Mouse (Mus musculus) heart, postnatal 0 days (tissue): Measurements from ENCODE around the gene Gnas. TPM values are rescaled to one million over a fixed set of nuclear protein-coding genes. Genes with fewer than 3 reads are reported as not detected.

ENCODE experiments used
- ATAC-seq: fragments of 200-750 bp; cut with Nextera tagmentation; 2 replicates; pipeline ENCODE4 v1.8.0; 2017; ENCODE audit warnings: low read depth, moderate number of reproducible peaks, moderate library complexity; ENCODE audit not compliant: insufficient read depth
- DNase-seq: peaks from one replicate; pipeline ENCODE4 v3.0.0-alpha.2; 2016; ENCODE audit warnings: low spot score
- H3K27ac ChIP-seq: fragments of 300-500 bp; sonication (generic); 2 replicates; pipeline ENCODE4 v1.5.1; 2014; ENCODE audit warnings: low read depth, mild to moderate bottlenecking
- H3K27me3 ChIP-seq: fragments of 300-500 bp; sonication (generic); 2 replicates; pipeline ENCODE4 v1.6.1; 2014; ENCODE audit warnings: low read length, mixed read lengths; ENCODE audit not compliant: control insufficient read depth, insufficient read depth
- H3K36me3 ChIP-seq: fragments of 300-500 bp; sonication (generic); replicated peaks from 2 replicates; pipeline ENCODE4 v1.6.1; 2014; ENCODE audit warnings: low read length, mixed read lengths; ENCODE audit not compliant: control insufficient read depth, insufficient read depth
- H3K4me1 ChIP-seq: fragments of 300-500 bp; sonication (generic); 2 replicates; pipeline ENCODE4 v1.6.1; 2014; ENCODE audit warnings: antibody characterized with exemption; ENCODE audit not compliant: control insufficient read depth, insufficient read depth
- H3K4me2 ChIP-seq: fragments of 300-500 bp; sonication (generic); 2 replicates; pipeline ENCODE4 v1.6.1; 2014; ENCODE audit warnings: low read depth, mild to moderate bottlenecking, low read length, moderate library complexity
- H3K4me3 ChIP-seq: fragments of 300-500 bp; sonication (generic); 2 replicates; pipeline ENCODE4 v1.5.1; 2014; ENCODE audit warnings: low read depth, low read length
- H3K9ac ChIP-seq: fragments of 300-500 bp; sonication (generic); replicated peaks from 2 replicates; pipeline ENCODE4 v1.6.1; 2014; ENCODE audit warnings: low read depth, low read length, mixed read lengths
- H3K9me3 ChIP-seq: fragments of 300-500 bp; sonication (generic); replicated peaks from 2 replicates; pipeline ENCODE4 v1.6.1; 2016; ENCODE audit warnings: low read length; ENCODE audit not compliant: control insufficient read depth
- CTCF ChIP-seq: IDR thresholded peaks from 2 replicates; pipeline ENCODE4 v1.5.1; 2016; ENCODE audit warnings: antibody characterized with exemption, control low read depth, low read depth
- EP300 ChIP-seq: IDR thresholded peaks from 2 replicates; pipeline ENCODE4 v1.6.1; 2016; ENCODE audit warnings: antibody characterized with exemption, low read depth
- WGBS: fragments of 180-500 bp; shearing (Covaris S2); extraction: QIAGEN DNeasy Blood & Tissue Kit; methylation state at CpG from one replicate; pipeline ENCODE4 v1.1.7; 2014; 5-methylcytosine and 5-hydroxymethylcytosine counted together
- polyA plus RNA-seq: library from polyadenylated mRNA; unstranded; fragments of >200 nt; fragmentation: Nextera tagmentation; extraction: Ambion mirVana; gene quantifications from 2 replicates; pipeline ENCODE4 v1.2.1, GENCODE M21; 2015
- total RNA-seq: library from RNA; depleted of rRNA; stranded (reverse); fragments of >200 nt; gene quantifications from 2 replicates; pipeline ENCODE4 v1.2.3, GENCODE M21; 2014; ENCODE audit warnings: low replicate concordance

The Gnas gene
- total and polyA plus RNA-seq, 2 experiments from 2014 or later = 1,131 to 1,263 TPM

- no peak overlapping the region; the same call in 1 of the 2 replicates for H3K27ac ChIP-seq
- no peaks in the 10 kb centered on the region for H3K9me3 ChIP-seq
- H3K27me3 ChIP-seq = no peaks in the 10 kb centered on the region
- TF ChIP-seq CTCF (no peak), EP300 (no peak)
- H3K9ac ChIP-seq = no peak overlapping the region
- DNase-seq = no peak
- H3K4me1 ChIP-seq = peaks cover 65% of the 10 kb centered on the region
- H3K36me3 ChIP-seq = peaks cover 28% of the 10 kb centered on the region
- no peak for ATAC-seq
- 91% methylated on average over 3 of the region's 3 CpGs for WGBS
- no peak overlapping the region for H3K4me3 ChIP-seq
- no peak overlapping the region for H3K4me2 ChIP-seq
Observed at GRCm38 (mm10) chr2:174340229-174340892, 56.2 kb downstream of the Gnas start.

GRCm38 (mm10) chr2:174340893-174341580, 56.9 kb downstream of the Gnas start:
- peaks cover 35% of the 10 kb centered on the region for H3K36me3 ChIP-seq
- no peak for DNase-seq
- TF ChIP-seq EP300 (no peak), CTCF (no peak)
- ATAC-seq = no peak
- H3K4me2 ChIP-seq = no peak overlapping the region
- no peak overlapping the region for H3K4me3 ChIP-seq
- H3K27ac ChIP-seq = no peak overlapping the region; the same call in 1 of the 2 replicates
- peaks cover 62% of the 10 kb centered on the region for H3K4me1 ChIP-seq
- H3K27me3 ChIP-seq = no peaks in the 10 kb centered on the region
- 66% methylated on average over 4 of the region's 4 CpGs for WGBS
- H3K9ac ChIP-seq = no peak overlapping the region
- H3K9me3 ChIP-seq = no peaks in the 10 kb centered on the region

- Histone ChIP-seq H3K27me3 (no peaks in the 10 kb centered on the region), H3K36me3 (peaks cover 41% of the 10 kb centered on the region), H3K9ac (no peak overlapping the region), H3K4me1 (peaks cover 55% of the 10 kb centered on the region), H3K4me3 (no peak overlapping the region), H3K9me3 (no peaks in the 10 kb centered on the region), H3K4me2 (peak overlapping the region; percentile 38; the same call in 1 of the 2 replicates), H3K27ac (peak overlapping the region; percentile 84)
- no peak for ATAC-seq
- no peak for DNase-seq
- 25% methylated on average over 8 of the region's 8 CpGs for WGBS
- no peak for TF ChIP-seq EP300
- no peak for TF ChIP-seq CTCF
Observed at GRCm38 (mm10) chr2:174342793-174343400, 58.8 kb downstream of the Gnas start.

- Histone ChIP-seq H3K36me3 (peaks cover 41% of the 10 kb centered on the region), H3K4me1 (peaks cover 50% of the 10 kb centered on the region), H3K9me3 (no peaks in the 10 kb centered on the region), H3K9ac (peak overlapping the region; percentile 14; the same call in 1 of the 2 replicates), H3K4me3 (peak overlapping the region; percentile 4; the same call in 1 of the 2 replicates), H3K27me3 (no peaks in the 10 kb centered on the region), H3K27ac (peak overlapping the region; percentile 84), H3K4me2 (peak overlapping the region; percentile 38)
- no peak for DNase-seq
- WGBS = 2% methylated on average over 1 of the region's 1 CpGs
- no peak for TF ChIP-seq EP300
- no peak for ATAC-seq
Observed at GRCm38 (mm10) chr2:174343566-174343965, 59.4 kb downstream of the Gnas start.

- H3K4me1 ChIP-seq = peaks cover 46% of the 10 kb centered on the region
- H3K4me3 ChIP-seq = peak overlapping the region; percentile 4; the same call in 1 of the 2 replicates
- H3K27me3 ChIP-seq = no peaks in the 10 kb centered on the region
- 4% methylated on average over 3 of the region's 3 CpGs for WGBS
- H3K9me3 ChIP-seq = no peaks in the 10 kb centered on the region
- H3K36me3 ChIP-seq = peaks cover 41% of the 10 kb centered on the region
- peak overlapping the region; percentile 84 for H3K27ac ChIP-seq
- DNase-seq (peak; percentile 96), ATAC-seq (peak; percentile 90)
- peak overlapping the region; percentile 38 for H3K4me2 ChIP-seq
- TF ChIP-seq EP300 = peak; percentile 81
- TF ChIP-seq CTCF = no peak
- peak overlapping the region; percentile 14; the same call in 1 of the 2 replicates for H3K9ac ChIP-seq
Observed at GRCm38 (mm10) chr2:174344003-174344655, 60.0 kb downstream of the Gnas start.
